Mouse (Mus musculus) gastrocnemius, postnatal 10 days (tissue): ENCODE results near the gene Pkig. TPM values are rescaled to one million over a fixed set of nuclear protein-coding genes. Genes with fewer than 3 reads are reported as not detected.
"Not testable (repeated sequence)": the region's sequence is repeated elsewhere in the genome, so short reads cannot be mapped to it uniquely, and the experiment has no call there.

Experiments used
- DNase-seq: peaks from one replicate; pipeline ENCODE4 v3.0.0; 2021; ENCODE audit warnings: mixed read lengths
- total RNA-seq, 2 experiments: library from RNA; stranded (reverse); gene quantifications; 2 replicates each; pipeline ENCODE4 v1.2.3; 2021

Gene Pkig
- total RNA-seq, 2 experiments from 2014 or later: 123 to 129 TPM

- no peak for DNase-seq
Observed at GRCm38 (mm10) chr2:163676321-163676720, 18.1 kb downstream of the Pkig start.

GRCm38 (mm10) chr2:163676745-163677144 is 18.6 kb downstream of the Pkig start:
- DNase-seq: no peak

- no peak for DNase-seq
Observed at GRCm38 (mm10) chr2:163682344-163682743, 24.2 kb downstream of the Pkig start.

GRCm38 (mm10) chr2:163685287-163685686 is 27.1 kb downstream of the Pkig start:
- DNase-seq: no peak

GRCm38 (mm10) chr2:163685761-163686200 is 27.6 kb downstream of the Pkig start:
- no peak for DNase-seq

- DNase-seq: no peak
Observed at GRCm38 (mm10) chr2:163686233-163686632, 28.0 kb downstream of the Pkig start.

- DNase-seq: no peak
Observed at GRCm38 (mm10) chr2:163686886-163687285, 28.7 kb downstream of the Pkig start.

- DNase-seq: not testable (repeated sequence)
Observed at GRCm38 (mm10) chr2:163688377-163688776, 30.2 kb downstream of the Pkig start.

- no peak for DNase-seq
Observed at GRCm38 (mm10) chr2:163689771-163690170, 31.6 kb downstream of the Pkig start.

- no peak for DNase-seq
Observed at GRCm38 (mm10) chr2:163690409-163691304, 32.5 kb downstream of the Pkig start.

- DNase-seq: no peak
Observed at GRCm38 (mm10) chr2:163691846-163692605, 33.8 kb downstream of the Pkig start.

GRCm38 (mm10) chr2:163692873-163693612 is 34.9 kb downstream of the Pkig start:
- DNase-seq: no peak

GRCm38 (mm10) chr2:163693716-163694314 is 35.6 kb downstream of the Pkig start:
- DNase-seq: no peak

GRCm38 (mm10) chr2:163696763-163697162 is 38.6 kb downstream of the Pkig start:
- no peak for DNase-seq

- DNase-seq: no peak
Observed at GRCm38 (mm10) chr2:163697764-163698480, 39.7 kb downstream of the Pkig start.

GRCm38 (mm10) chr2:163699078-163699780 is 41.0 kb downstream of the Pkig start:
- DNase-seq: no peak

- no peak for DNase-seq
Observed at GRCm38 (mm10) chr2:163702431-163702830, 44.2 kb downstream of the Pkig start.

- DNase-seq: no peak
Observed at GRCm38 (mm10) chr2:163702921-163703320, 44.7 kb downstream of the Pkig start.

GRCm38 (mm10) chr2:163703599-163704260 is 45.5 kb downstream of the Pkig start:
- DNase-seq: no peak

- DNase-seq: no peak
Observed at GRCm38 (mm10) chr2:163708321-163708720, 50.1 kb downstream of the Pkig start.
